Mouse (Mus musculus) heart, embryonic 16.5 days (tissue): Measurements from ENCODE around the gene Arl8b. TPM values are rescaled to one million over a fixed set of nuclear protein-coding genes. Genes with fewer than 3 reads are reported as not detected.

Source experiments
- ATAC-seq: fragments of 200-750 bp; cut with Nextera tagmentation; replicated peaks from 2 replicates; pipeline ENCODE4 v1.8.0; 2017; ENCODE audit warnings: moderate number of reproducible peaks; ENCODE audit not compliant: insufficient read depth, low FRiP score; ENCODE audit errors: extremely low read depth
- H3K27ac ChIP-seq: fragments of 300-500 bp; sonication (generic); 2 replicates; pipeline ENCODE4 v1.5.1; 2014; ENCODE audit warnings: mild to moderate bottlenecking, low read length, control low read depth, moderate library complexity
- H3K27me3 ChIP-seq: fragments of 300-500 bp; sonication (generic); 2 replicates; pipeline ENCODE4 v1.6.1; 2014; ENCODE audit warnings: low read length, mixed read lengths; ENCODE audit not compliant: control insufficient read depth, insufficient read depth
- H3K36me3 ChIP-seq: fragments of 300-500 bp; sonication (generic); 2 replicates; pipeline ENCODE4 v1.6.1; 2014; ENCODE audit not compliant: control insufficient read depth, insufficient read depth
- H3K4me1 ChIP-seq: fragments of 300-500 bp; sonication (generic); 2 replicates; pipeline ENCODE4 v1.6.1; 2014; ENCODE audit warnings: low read length, mixed read lengths; ENCODE audit not compliant: control insufficient read depth, insufficient read depth
- H3K4me2 ChIP-seq: fragments of 300-500 bp; sonication (generic); 2 replicates; pipeline ENCODE4 v1.6.1; 2014; ENCODE audit warnings: low read depth, mild to moderate bottlenecking, control low read depth, low read length
- H3K4me3 ChIP-seq: fragments of 300-500 bp; sonication (generic); 2 replicates; pipeline ENCODE4 v1.5.1; 2014; ENCODE audit warnings: mild to moderate bottlenecking, control low read depth, low read length
- H3K9ac ChIP-seq: fragments of 300-500 bp; sonication (generic); 2 replicates; pipeline ENCODE4 v1.6.1; 2014; ENCODE audit warnings: low read length, control low read depth
- H3K9me3 ChIP-seq: fragments of 300-500 bp; sonication (generic); replicated peaks from 2 replicates; pipeline ENCODE4 v1.6.1; 2016; ENCODE audit warnings: low read length; ENCODE audit not compliant: control insufficient read depth
- WGBS: fragments of 180-500 bp; shearing (Covaris S2); extraction: QIAGEN DNeasy Blood & Tissue Kit; methylation state at CpG from one replicate; pipeline ENCODE4 v1.1.7; 2014; 5-methylcytosine and 5-hydroxymethylcytosine counted together
- polyA plus RNA-seq: library from polyadenylated mRNA; unstranded; fragments of >200 nt; fragmentation: Nextera tagmentation; extraction: Ambion mirVana; gene quantifications from 2 replicates; pipeline ENCODE4 v1.2.1, GENCODE M21; 2015

The Arl8b gene
- polyA plus RNA-seq, 1 experiment from 2014 or later, result 72.5 TPM

DNA sequence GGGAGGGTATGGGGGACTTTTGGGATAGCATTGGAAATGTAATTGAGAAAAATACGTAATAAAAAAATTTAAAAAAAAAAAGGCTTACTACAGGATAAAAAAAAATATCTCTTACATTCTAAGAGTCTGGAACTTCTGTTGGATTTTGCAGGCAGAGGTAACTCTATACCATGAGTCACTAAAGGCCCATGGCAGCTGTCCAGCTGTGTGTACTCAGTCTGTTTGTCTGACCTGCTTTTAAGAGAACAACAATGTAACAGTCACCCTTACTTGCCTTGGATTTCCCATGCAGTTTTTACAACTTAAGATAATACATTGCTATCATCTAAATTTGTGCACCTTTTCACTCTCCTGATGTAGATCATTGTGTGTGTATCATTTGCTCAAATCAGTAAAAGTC lies 28.5 kb upstream of the Arl8b start:
- Histone ChIP-seq H3K4me3 (no peak overlapping the region), H3K27me3 (no peaks in the 10 kb centered on the region), H3K27ac (no peak overlapping the region), H3K4me1 (no peaks in the 10 kb centered on the region), H3K4me2 (no peak overlapping the region), H3K36me3 (no peaks in the 10 kb centered on the region), H3K9ac (no peak overlapping the region), H3K9me3 (no peaks in the 10 kb centered on the region)
- WGBS, result 70% methylated on average over 1 of the region's 1 CpGs
- no peak for ATAC-seq

DNA sequence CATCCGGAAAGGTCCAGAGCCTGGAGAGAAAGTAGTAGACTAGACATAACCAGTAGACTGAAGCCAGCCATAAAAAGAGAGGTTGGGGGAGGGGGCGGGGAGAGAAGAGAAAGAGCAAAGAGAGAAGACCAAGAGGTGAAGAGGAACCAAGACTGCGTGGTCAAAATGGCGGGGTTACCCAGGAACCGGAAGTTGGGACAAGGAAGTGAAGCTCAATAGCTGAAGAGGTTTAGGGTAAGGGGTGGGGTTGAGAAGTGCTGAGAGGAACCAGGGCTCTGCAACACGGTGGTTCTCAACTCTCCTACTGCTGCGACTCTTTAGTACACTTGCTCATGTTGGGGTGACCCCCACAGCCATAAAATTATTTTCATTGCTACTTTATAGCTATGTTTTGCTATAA lies 27.0 kb upstream of the Arl8b start:
- no peak overlapping the region for H3K27ac ChIP-seq
- no peak overlapping the region for H3K9ac ChIP-seq
- 92% methylated on average over 7 of the region's 7 CpGs for WGBS
- no peak for ATAC-seq
- H3K4me3 ChIP-seq, result no peak overlapping the region
- H3K9me3 ChIP-seq, result no peaks in the 10 kb centered on the region
- no peaks in the 10 kb centered on the region for H3K4me1 ChIP-seq
- H3K27me3 ChIP-seq, result no peaks in the 10 kb centered on the region
- no peaks in the 10 kb centered on the region for H3K36me3 ChIP-seq
- no peak overlapping the region for H3K4me2 ChIP-seq

DNA sequence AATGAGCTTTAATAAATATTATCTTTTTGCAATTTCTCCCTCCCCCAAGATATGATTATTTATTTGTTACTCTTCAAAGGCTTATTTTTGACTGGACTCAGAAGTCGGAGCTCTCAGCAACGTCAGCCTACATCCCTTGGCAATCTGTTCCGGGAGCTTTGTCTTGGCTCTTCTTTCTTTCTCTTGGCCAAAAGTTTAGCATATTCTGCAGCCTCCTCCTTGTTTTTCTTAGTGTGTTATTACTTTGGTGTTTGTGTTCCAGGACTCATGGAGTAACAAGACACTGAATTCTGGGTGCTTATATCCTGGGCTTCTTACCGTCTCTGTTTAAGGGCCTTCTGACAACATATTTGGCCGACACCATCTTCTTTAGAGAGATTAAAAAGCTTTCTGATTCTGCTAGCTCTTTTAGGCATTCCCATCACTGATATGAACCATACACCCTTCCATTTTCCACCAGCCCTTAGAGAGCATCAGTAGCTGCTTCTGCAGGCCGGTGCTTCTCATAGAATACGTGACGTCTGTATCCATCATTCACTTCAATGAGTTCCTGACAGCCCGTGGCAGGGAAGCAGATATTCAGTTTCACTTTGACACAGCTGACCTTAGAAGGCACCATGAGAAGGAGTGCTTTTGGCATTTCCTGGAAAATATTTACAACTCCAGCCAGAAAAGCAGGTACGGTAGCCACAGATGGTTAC lies 23.8 kb upstream of the Arl8b start:
- H3K4me1 ChIP-seq, result no peaks in the 10 kb centered on the region
- H3K9me3 ChIP-seq, result no peaks in the 10 kb centered on the region
- H3K27ac ChIP-seq, result no peak overlapping the region
- 68% methylated on average over 10 of the region's 10 CpGs for WGBS
- no peaks in the 10 kb centered on the region for H3K27me3 ChIP-seq
- ATAC-seq, result no peak
- H3K9ac ChIP-seq, result no peak overlapping the region
- H3K4me3 ChIP-seq, result no peak overlapping the region
- H3K36me3 ChIP-seq, result no peaks in the 10 kb centered on the region
- H3K4me2 ChIP-seq, result no peak overlapping the region

DNA sequence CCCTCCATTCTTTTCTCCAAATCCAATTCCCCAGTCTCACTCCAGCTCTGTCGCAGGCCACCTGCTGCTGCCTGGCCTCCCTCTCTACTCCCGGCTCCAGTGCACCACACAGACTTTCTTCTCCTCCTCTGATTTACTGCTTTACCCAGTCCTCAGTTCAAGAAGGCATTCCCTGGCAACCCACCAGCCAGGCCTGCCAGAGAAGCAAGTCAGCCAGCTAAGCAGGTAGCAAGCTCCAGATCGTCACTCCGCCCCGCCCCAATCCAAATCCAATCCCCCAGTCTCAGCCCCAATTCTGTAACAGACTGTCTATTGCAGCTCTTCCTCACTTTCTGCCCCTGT lies 23.2 kb upstream of the Arl8b start:
- no peak overlapping the region for H3K4me3 ChIP-seq
- H3K4me1 ChIP-seq, result no peaks in the 10 kb centered on the region
- H3K9me3 ChIP-seq, result no peaks in the 10 kb centered on the region
- H3K36me3 ChIP-seq, result no peaks in the 10 kb centered on the region
- H3K27me3 ChIP-seq, result no peaks in the 10 kb centered on the region
- no peak overlapping the region for H3K4me2 ChIP-seq
- WGBS, result 65% methylated on average over 5 of the region's 5 CpGs
- H3K27ac ChIP-seq, result no peak overlapping the region
- no peak overlapping the region for H3K9ac ChIP-seq
- no peak for ATAC-seq

DNA sequence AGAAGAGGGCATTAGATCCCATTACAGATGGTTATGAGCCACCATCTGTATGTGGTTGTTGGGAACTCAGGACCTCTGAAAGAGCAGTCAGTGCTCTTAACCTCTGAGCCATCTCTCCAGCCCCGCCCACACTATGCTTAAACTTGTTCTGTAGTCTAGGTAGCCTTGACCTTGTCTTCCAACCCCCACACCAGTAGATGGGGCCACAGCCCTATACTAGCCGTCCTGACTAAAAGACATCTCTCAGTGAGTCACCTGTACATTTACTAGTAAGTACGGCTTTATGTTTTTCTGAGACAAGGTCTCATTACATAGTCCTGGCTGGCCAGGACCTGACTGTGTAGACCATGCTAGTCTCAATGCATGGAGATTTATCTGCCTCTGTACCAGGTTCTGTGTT lies 12.0 kb upstream of the Arl8b start:
- ATAC-seq, result no peak
- Histone ChIP-seq H3K4me2 (no peak overlapping the region), H3K4me3 (no peak overlapping the region), H3K27me3 (no peaks in the 10 kb centered on the region), H3K36me3 (no peaks in the 10 kb centered on the region), H3K9me3 (no peaks in the 10 kb centered on the region), H3K27ac (no peak overlapping the region), H3K4me1 (no peaks in the 10 kb centered on the region), H3K9ac (no peak overlapping the region)
- WGBS, result 64% methylated on average over 3 of the region's 3 CpGs

DNA sequence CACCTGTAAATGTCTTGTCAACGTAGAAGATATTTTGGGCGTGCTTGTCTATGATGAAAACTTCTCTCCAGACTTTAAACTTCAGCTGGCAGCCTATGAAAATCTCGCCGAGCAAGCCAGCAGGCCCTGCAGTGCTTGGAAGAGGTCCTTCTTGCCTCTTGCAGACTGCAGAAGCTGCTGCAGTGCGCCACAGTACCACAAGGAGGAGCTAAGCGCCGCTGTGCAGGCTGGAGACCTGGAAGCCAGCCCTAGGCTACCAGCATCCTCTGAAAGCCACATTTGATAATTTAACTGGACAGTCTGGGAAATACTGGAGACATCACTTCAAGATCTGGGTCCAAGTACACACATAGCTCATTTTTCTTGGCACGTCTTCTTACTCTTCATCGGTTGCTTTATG lies 10.0 kb upstream of the Arl8b start:
- 11% methylated on average over 9 of the region's 9 CpGs for whole genome bisulfite sequencing
- H3K27ac ChIP-seq, result no peak overlapping the region
- ATAC-seq, result peak; percentile 60; the same call in 1 of the 2 replicates
- H3K9me3 ChIP-seq, result no peaks in the 10 kb centered on the region
- no peaks in the 10 kb centered on the region for H3K27me3 ChIP-seq
- H3K4me1 ChIP-seq, result no peaks in the 10 kb centered on the region
- no peak overlapping the region for H3K4me3 ChIP-seq
- H3K4me2 ChIP-seq, result no peak overlapping the region
- H3K9ac ChIP-seq, result no peak overlapping the region
- no peaks in the 10 kb centered on the region for H3K36me3 ChIP-seq

DNA sequence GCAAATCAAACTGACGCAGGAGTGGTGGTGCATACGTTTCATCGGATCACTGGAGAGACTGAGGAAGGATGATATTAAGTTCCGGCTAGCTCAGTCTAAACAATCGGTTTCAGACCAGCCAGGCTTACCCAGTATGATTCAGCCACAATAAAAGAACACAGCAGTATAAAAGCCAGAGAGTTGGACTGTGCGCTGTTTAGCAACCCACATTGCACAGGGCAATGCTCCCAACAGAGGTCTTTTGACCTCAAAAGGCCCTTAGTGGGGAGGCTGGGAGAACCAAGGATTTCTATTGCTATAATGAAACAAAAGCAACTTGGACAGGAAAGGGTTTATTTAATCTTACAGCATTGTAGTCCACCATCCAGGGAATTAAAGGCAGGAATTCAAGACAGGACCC lies 9.4 kb upstream of the Arl8b start:
- ATAC-seq, result no peak
- Histone ChIP-seq H3K4me2 (no peak overlapping the region), H3K27me3 (no peaks in the 10 kb centered on the region), H3K9ac (no peak overlapping the region), H3K4me3 (no peak overlapping the region), H3K9me3 (no peaks in the 10 kb centered on the region), H3K4me1 (no peaks in the 10 kb centered on the region), H3K27ac (no peak overlapping the region), H3K36me3 (no peaks in the 10 kb centered on the region)
- 89% methylated on average over 6 of the region's 6 CpGs for WGBS

DNA sequence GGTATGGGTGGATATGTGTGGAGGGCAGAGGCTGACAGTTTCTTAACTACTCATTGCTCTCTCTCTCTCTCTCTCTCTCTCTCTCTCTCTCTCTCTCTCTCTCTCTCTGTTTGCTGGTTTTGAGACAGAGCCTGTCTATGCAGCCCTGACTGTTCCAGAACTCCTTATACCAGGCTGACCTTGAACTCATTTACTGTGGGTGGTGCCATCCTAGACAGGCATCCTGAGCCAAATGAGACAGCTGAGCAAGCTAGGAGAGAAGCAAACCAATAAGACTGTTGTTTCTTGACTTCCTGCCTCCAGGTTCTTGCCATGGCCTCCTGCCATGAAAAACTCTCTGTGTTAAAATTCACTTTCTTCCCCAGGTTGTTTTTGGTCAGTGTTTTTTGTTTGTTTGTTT lies 6.6 kb upstream of the Arl8b start:
- Histone ChIP-seq H3K4me3 (no peak overlapping the region), H3K27ac (no peak overlapping the region), H3K36me3 (no peaks in the 10 kb centered on the region), H3K9me3 (no peaks in the 10 kb centered on the region), H3K27me3 (no peaks in the 10 kb centered on the region), H3K4me2 (no peak overlapping the region), H3K4me1 (no peaks in the 10 kb centered on the region), H3K9ac (no peak overlapping the region)
- no peak for ATAC-seq

DNA sequence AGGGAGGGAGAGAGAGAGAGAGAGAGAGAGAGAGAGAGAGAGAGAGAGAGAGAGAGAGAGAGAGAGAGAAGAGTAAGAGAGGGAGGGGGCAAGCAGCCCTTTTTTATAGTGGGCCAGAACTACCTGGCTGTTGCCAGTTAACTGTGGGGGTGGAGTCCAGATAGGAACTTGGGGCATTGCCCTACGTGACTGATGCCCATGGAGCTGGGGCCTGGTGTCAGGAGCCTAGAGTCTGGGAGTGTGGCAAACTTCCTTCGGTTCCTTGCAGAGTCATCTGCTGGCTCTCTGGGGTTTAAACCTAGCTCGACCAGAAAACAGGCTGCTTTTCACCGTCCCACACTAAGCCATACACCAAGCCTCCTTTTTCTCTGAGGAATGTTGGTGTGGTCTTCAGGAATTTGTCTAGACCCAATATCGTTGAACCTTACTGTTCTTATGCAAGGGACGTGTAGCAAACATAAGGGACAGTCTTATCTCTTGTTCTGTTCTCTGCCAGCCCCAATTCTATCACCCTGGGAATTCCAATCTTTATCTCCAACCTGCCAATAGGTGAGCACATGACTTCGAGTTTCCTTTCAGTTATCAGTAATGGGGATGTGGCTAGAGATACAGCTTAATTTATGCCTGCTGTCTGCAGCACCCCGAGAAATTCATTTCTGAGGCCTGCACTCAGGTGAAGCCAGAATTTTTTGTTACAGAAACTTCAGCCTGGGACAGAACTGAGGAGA lies 5.2 kb upstream of the Arl8b start:
- H3K27ac ChIP-seq, result no peak overlapping the region
- H3K27me3 ChIP-seq, result no peaks in the 10 kb centered on the region
- H3K9ac ChIP-seq, result no peak overlapping the region
- H3K36me3 ChIP-seq, result no peaks in the 10 kb centered on the region
- no peak overlapping the region for H3K4me2 ChIP-seq
- H3K4me1 ChIP-seq, result no peaks in the 10 kb centered on the region
- ATAC-seq, result no peak
- H3K4me3 ChIP-seq, result no peak overlapping the region
- 43% methylated on average over 8 of the region's 8 CpGs for WGBS
- H3K9me3 ChIP-seq, result no peaks in the 10 kb centered on the region
